Mouse (Mus musculus) hindbrain, postnatal 0 days (tissue): ENCODE measurements at regions not wholly inside any gene's neighbourhood (a gene's known extent, or its start where the extent isn't known, plus 50 kb on each side); places are given as distances from the start of the nearest gene placed in this dataset.
A peak's percentile ranks its signal among the peaks of the same experiment; 100 is the strongest.
"Not testable (repeated sequence)": the region's sequence is repeated elsewhere in the genome, so short reads cannot be mapped to it uniquely, and the experiment has no call there.

Experiments
- ATAC-seq: fragments of 200-750 bp; cut with Nextera tagmentation; 2 replicates; pipeline ENCODE4 v1.8.0; 2017; ENCODE audit warnings: mild to moderate bottlenecking, moderate TSS enrichment, moderate library complexity
- DNase-seq: peaks from one replicate; pipeline ENCODE4 v3.0.0-alpha.2; 2015; ENCODE audit warnings: low spot score
- H3K27ac ChIP-seq: fragments of 300-500 bp; sonication (generic); 2 replicates; pipeline ENCODE4 v1.5.1; 2014; ENCODE audit warnings: mild to moderate bottlenecking
- H3K27me3 ChIP-seq: fragments of 300-500 bp; sonication (generic); 2 replicates; pipeline ENCODE4 v1.6.1; 2014; ENCODE audit warnings: low read length, mixed read lengths; ENCODE audit not compliant: insufficient read depth
- H3K36me3 ChIP-seq: fragments of 300-500 bp; sonication (generic); 2 replicates; pipeline ENCODE4 v1.6.1; 2014; ENCODE audit warnings: low read length, mixed read lengths; ENCODE audit not compliant: insufficient read depth
- H3K4me1 ChIP-seq: fragments of 300-500 bp; sonication (generic); 2 replicates; pipeline ENCODE4 v1.6.1; 2014; ENCODE audit warnings: antibody characterized with exemption, low read length, mixed read lengths; ENCODE audit not compliant: insufficient read depth
- H3K4me2 ChIP-seq: fragments of 300-500 bp; sonication (generic); 2 replicates; pipeline ENCODE4 v1.6.1; 2014; ENCODE audit warnings: low read depth, mild to moderate bottlenecking, low read length, moderate library complexity, mixed read lengths
- H3K4me3 ChIP-seq: fragments of 300-500 bp; sonication (generic); 2 replicates; pipeline ENCODE4 v1.5.1; 2014; ENCODE audit warnings: low read length
- H3K9ac ChIP-seq: fragments of 300-500 bp; sonication (generic); replicated peaks from 2 replicates; pipeline ENCODE4 v1.6.1; 2014; ENCODE audit warnings: mild to moderate bottlenecking, low read length, moderate library complexity, mixed read lengths
- H3K9me3 ChIP-seq: fragments of 300-500 bp; sonication (generic); 2 replicates; pipeline ENCODE4 v1.6.1; 2016; ENCODE audit warnings: low read length, mixed read lengths
- CTCF ChIP-seq: IDR thresholded peaks from 2 replicates; pipeline ENCODE4 v1.5.1; 2016; ENCODE audit warnings: antibody characterized with exemption, control low read depth, low read depth
- WGBS: fragments of 180-500 bp; shearing (Covaris S2); extraction: QIAGEN DNeasy Blood & Tissue Kit; methylation state at CpG from one replicate; pipeline ENCODE4 v1.1.7; 2014; 5-methylcytosine and 5-hydroxymethylcytosine counted together

DNA sequence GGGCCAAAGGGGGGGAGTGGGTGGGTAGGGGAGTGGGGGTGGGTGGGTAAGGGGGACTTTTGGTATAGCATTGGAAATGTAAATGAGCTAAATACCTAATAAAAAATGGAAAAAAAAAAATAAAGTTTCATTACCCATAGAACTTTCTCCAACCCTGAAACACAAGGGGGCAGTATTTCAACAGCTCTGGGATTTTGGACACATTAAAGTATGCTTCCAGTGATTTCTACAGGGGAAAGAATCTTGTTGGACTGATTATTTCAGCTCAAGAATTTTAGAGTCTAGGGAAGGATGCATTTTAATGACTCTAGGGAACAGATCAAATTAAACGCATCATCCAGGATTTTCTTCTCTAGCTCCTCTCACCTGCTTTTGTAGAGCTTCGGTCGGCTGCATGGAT is 345.9 kb downstream of the Nrcam start:
- 51% methylated on average over 3 of the region's 3 CpGs for WGBS
- not testable (repeated sequence) for H3K27me3 ChIP-seq, H3K9me3 ChIP-seq, ATAC-seq, H3K4me1 ChIP-seq, H3K9ac ChIP-seq, H3K4me3 ChIP-seq, H3K36me3 ChIP-seq, H3K27ac ChIP-seq, H3K4me2 ChIP-seq
- peak; percentile 69 for DNase-seq
- peak; percentile 47 for TF ChIP-seq CTCF

DNA sequence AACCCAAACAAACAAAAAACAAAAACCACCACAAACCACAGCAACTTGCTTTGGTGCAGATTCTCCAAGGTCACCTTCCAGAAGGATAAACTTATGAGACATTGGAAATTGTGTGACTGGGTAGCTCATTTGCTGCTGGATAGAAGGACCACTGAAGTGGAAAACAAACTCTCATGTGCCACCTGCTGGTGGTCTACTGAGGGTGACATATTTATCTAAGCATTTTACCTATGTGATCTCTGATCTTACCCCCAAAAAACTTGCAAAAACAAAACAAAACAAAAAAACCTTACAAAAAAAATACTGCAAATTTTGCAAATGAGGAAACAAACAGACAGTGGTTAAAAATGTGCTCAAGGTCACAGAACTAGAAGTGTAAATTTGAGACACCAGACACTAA is 346.3 kb downstream of the Nrcam start:
- Histone ChIP-seq H3K36me3 (no peaks in the 10 kb centered on the region), H3K4me2 (no peak overlapping the region), H3K4me1 (no peaks in the 10 kb centered on the region), H3K27ac (no peak overlapping the region), H3K9ac (no peak overlapping the region), H3K9me3 (no peaks in the 10 kb centered on the region), H3K4me3 (no peak overlapping the region), H3K27me3 (no peaks in the 10 kb centered on the region)
- ATAC-seq (no peak), DNase-seq (peak; percentile 34)
- peak; percentile 48 for TF ChIP-seq CTCF
